Mouse (Mus musculus) stomach, embryonic 16.5 days (tissue): ENCODE results near the gene Luc7l3. TPM values are rescaled to one million over a fixed set of nuclear protein-coding genes. Genes with fewer than 3 reads are reported as not detected.

Experiments used
- ATAC-seq: fragments of 200-750 bp; cut with Nextera tagmentation; 2 replicates; pipeline ENCODE4 v1.8.0; 2017; ENCODE audit warnings: moderate number of reproducible peaks, moderate TSS enrichment; ENCODE audit not compliant: insufficient read depth, low FRiP score
- H3K27ac ChIP-seq: fragments of 300-500 bp; sonication (generic); 2 replicates; pipeline ENCODE4 v1.5.1; 2014; ENCODE audit warnings: low read length
- H3K27me3 ChIP-seq: fragments of 300-500 bp; sonication (generic); 2 replicates; pipeline ENCODE4 v1.6.1; 2014; ENCODE audit warnings: low read length, control low read depth, mixed read lengths; ENCODE audit not compliant: control insufficient read depth, insufficient read depth
- H3K36me3 ChIP-seq: fragments of 300-500 bp; sonication (generic); 2 replicates; pipeline ENCODE4 v1.6.1; 2014; ENCODE audit warnings: low read length; ENCODE audit not compliant: control insufficient read depth, insufficient read depth
- H3K4me1 ChIP-seq: fragments of 300-500 bp; sonication (generic); 2 replicates; pipeline ENCODE4 v1.6.1; 2014; ENCODE audit warnings: low read length, control low read depth, mixed read lengths; ENCODE audit not compliant: control insufficient read depth, insufficient read depth
- H3K4me2 ChIP-seq: fragments of 300-500 bp; sonication (generic); 2 replicates; pipeline ENCODE4 v1.6.1; 2014; ENCODE audit warnings: low read depth, low read length, mixed read lengths
- H3K4me3 ChIP-seq: fragments of 300-500 bp; sonication (generic); replicated peaks from 2 replicates; pipeline ENCODE4 v1.5.1; 2014; ENCODE audit warnings: mild to moderate bottlenecking, low read length
- H3K9ac ChIP-seq: fragments of 300-500 bp; sonication (generic); 2 replicates; pipeline ENCODE4 v1.6.1; 2014; ENCODE audit warnings: low read length
- H3K9me3 ChIP-seq: fragments of 300-500 bp; sonication (generic); replicated peaks from 2 replicates; pipeline ENCODE4 v1.6.1; 2016; ENCODE audit warnings: low read length, control low read depth; ENCODE audit not compliant: control insufficient read depth
- WGBS: fragments of 180-500 bp; shearing (Covaris S2); extraction: QIAGEN DNeasy Blood & Tissue Kit; methylation state at CpG from one replicate; pipeline ENCODE4 v1.1.7; 2014; 5-methylcytosine and 5-hydroxymethylcytosine counted together
- polyA plus RNA-seq: library from polyadenylated mRNA; unstranded; fragments of >200 nt; fragmentation: Nextera tagmentation; extraction: Ambion mirVana; gene quantifications from 2 replicates; pipeline ENCODE4 v1.2.1, GENCODE M21; 2015

The Luc7l3 gene
- polyA plus RNA-seq, 1 experiment from 2014 or later, result 112 TPM

DNA sequence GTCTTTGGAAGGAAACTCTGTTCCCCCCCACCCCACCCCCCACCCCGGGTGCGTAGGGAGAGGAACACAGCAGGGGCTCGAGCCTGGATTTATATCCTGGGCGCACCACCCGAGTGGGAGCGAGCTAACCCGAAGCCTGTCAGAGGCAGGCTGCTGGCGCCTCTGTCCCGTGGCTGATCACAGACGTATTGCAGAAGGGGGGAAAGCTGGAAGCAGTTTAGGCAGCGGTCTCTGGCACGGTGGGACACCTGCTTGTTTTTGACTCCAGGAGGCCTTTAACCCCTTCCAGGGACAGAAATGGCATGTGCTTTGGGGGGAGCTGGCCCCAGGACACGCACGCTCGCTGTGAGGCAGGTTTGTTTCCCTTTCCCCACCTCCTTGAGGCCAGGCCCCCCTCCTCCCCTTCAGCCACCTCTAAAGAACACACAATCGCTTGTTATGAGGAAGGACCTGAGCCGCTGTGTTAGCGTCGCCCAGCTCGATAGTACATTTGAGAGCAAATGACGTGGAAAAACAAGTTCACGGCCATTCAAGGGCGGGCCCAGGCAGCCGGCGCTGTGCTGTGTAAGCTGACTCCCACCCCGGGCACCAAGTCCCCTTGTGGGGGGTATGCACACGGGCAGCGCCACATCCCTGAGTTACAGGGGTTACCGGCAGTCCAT lies 78.9 kb downstream of the Luc7l3 start:
- 3% methylated on average over 29 of the region's 29 CpGs for WGBS
- Histone ChIP-seq H3K27ac (peak overlapping the region; percentile 72), H3K4me3 (peak overlapping the region; percentile 37), H3K36me3 (no peaks in the 10 kb centered on the region), H3K9me3 (no peaks in the 10 kb centered on the region), H3K27me3 (no peaks in the 10 kb centered on the region), H3K4me1 (peaks cover 37% of the 10 kb centered on the region), H3K4me2 (peak overlapping the region; percentile 60), H3K9ac (peak overlapping the region; percentile 69)
- peak; percentile 59 for ATAC-seq

GRCm38 (mm10) chr11:94239706-94240105 lies 82.1 kb downstream of the Luc7l3 start:
- Histone ChIP-seq H3K9me3 (no peaks in the 10 kb centered on the region), H3K9ac (peak overlapping the region; percentile 35; the same call in 1 of the 2 replicates), H3K4me1 (peaks cover 21% of the 10 kb centered on the region), H3K4me3 (no peak overlapping the region), H3K36me3 (no peaks in the 10 kb centered on the region), H3K27ac (no peak overlapping the region), H3K27me3 (no peaks in the 10 kb centered on the region), H3K4me2 (no peak overlapping the region)
- ATAC-seq, result no peak
- 34% methylated on average over 9 of the region's 9 CpGs for WGBS

GRCm38 (mm10) chr11:94238786-94239185 lies 83.0 kb downstream of the Luc7l3 start:
- Histone ChIP-seq H3K27me3 (no peaks in the 10 kb centered on the region), H3K9me3 (no peaks in the 10 kb centered on the region), H3K4me1 (peaks cover 20% of the 10 kb centered on the region), H3K9ac (no peak overlapping the region), H3K4me2 (no peak overlapping the region), H3K27ac (no peak overlapping the region), H3K36me3 (no peaks in the 10 kb centered on the region), H3K4me3 (no peak overlapping the region)
- 89% methylated on average over 8 of the region's 8 CpGs for WGBS
- ATAC-seq, result no peak

Other genes with a start within 250 kb of the Luc7l3 start
- 35.9 and 42.3 TPM in 2 replicates for gene Tob1, start 110.5 kb downstream of the Luc7l3 start, polyA plus RNA-seq
- 3.1 and 3.4 TPM in 2 replicates for gene Wfikkn2, start 76.0 kb downstream of the Luc7l3 start, polyA plus RNA-seq
- 8.9 and 9.9 TPM in 2 replicates for gene Gm21885, start 40.1 kb downstream of the Luc7l3 start, polyA plus RNA-seq
- 11.0 and 11.1 TPM in 2 replicates for gene Ankrd40, start 6.0 kb upstream of the Luc7l3 start, polyA plus RNA-seq
- gene Abcc3, start 71.0 kb upstream of the Luc7l3 start, polyA plus RNA-seq, result 11.4 and 16.4 TPM in 2 replicates
- gene Cacna1g, start 152.2 kb upstream of the Luc7l3 start, polyA plus RNA-seq, result 7.9 and 8.5 TPM in 2 replicates
- 0.22 and 0.29 TPM in 2 replicates for gene Spata20, start 164.2 kb upstream of the Luc7l3 start, polyA plus RNA-seq
- gene Epn3, start 178.0 kb upstream of the Luc7l3 start, polyA plus RNA-seq, result 17.0 and 21.1 TPM in 2 replicates
- 2.8 and 4.3 TPM in 2 replicates for gene Mycbpap, start 199.8 kb upstream of the Luc7l3 start, polyA plus RNA-seq
- gene Rsad1, start 227.3 kb upstream of the Luc7l3 start, polyA plus RNA-seq, result 3.1 and 3.3 TPM in 2 replicates
- gene Chad, start 243.1 kb upstream of the Luc7l3 start, polyA plus RNA-seq, result 16.1 and 22.6 TPM in 2 replicates